Comparison of ENCODE assay signal across 11 mouse cellular contexts in genomic region chr4:41679291-41679690, GRCm38 (mm10). TPM values are rescaled to one million over a fixed set of nuclear protein-coding genes. Genes with fewer than 3 reads are reported as not detected.
DNase-seq lines count a peak whose midpoint lies in the region; ATAC-seq and TF ChIP-seq lines count a peak whose summit lies in the region.
"Had no signal": no experiment of that assay in that cellular context is flagged by ENCODE, and none has a peak within 500 bp of the region (broad histone marks: within the 10 kb centered on the region; RNA-seq: fewer than 3 reads in every experiment).

No protein-coding gene starts in this region.

- DNase-seq in heart, adult 2 months = no peak
- no peak for DNase-seq in lung, adult 18-20 months
- DNase-seq in hindbrain, embryonic 11.5 days (ENCODE audit: low spot score) = no peak
- DNase-seq in spleen, adult 12 weeks (ENCODE audit: low spot score) = no peak
- DNase-seq: right cerebral cortex, postnatal 4 days had no signal

- H3K9me3 ChIP-seq in heart, embryonic 13.5 days = no peaks in the 10 kb centered on the region
- H3K9me3 ChIP-seq in lung, embryonic 16.5 days (ENCODE audit: control insufficient read depth, low read length) = no peaks in the 10 kb centered on the region
- no peaks in the 10 kb centered on the region for H3K9me3 ChIP-seq in hindbrain, embryonic 11.5 days (ENCODE audit: control insufficient read depth, low read length)
- no peaks in the 10 kb centered on the region for H3K9me3 ChIP-seq in stomach, embryonic 15.5 days
- H3K9me3 ChIP-seq: liver, embryonic 15.5 days had no signal

- no peak for TF ChIP-seq POLR2A in heart, adult 2 months (IDR thresholded peaks at IDR 0.05; ENCODE audit: insufficient read depth, low read depth, low read length)

- H3K4me3 ChIP-seq in heart, embryonic 13.5 days = no peak overlapping the region
- H3K4me3 ChIP-seq in heart, adult 2 months = no peak overlapping the region
- H3K4me3 ChIP-seq in lung, embryonic 16.5 days (ENCODE audit: low read length) = no peak overlapping the region
- H3K4me3 ChIP-seq in hindbrain, embryonic 11.5 days (ENCODE audit: low read depth, low read length) = no peak overlapping the region
- H3K4me3 ChIP-seq in stomach, embryonic 15.5 days (replicated peaks) = no peak overlapping the region
- H3K4me3 ChIP-seq: liver, embryonic 15.5 days; myocyte had no signal

- H3K36me3 ChIP-seq in heart, embryonic 13.5 days = no peaks in the 10 kb centered on the region
- no peaks in the 10 kb centered on the region for H3K36me3 ChIP-seq in heart, adult 2 months (ENCODE audit: control insufficient read depth, insufficient read depth, low read length)
- no peaks in the 10 kb centered on the region for H3K36me3 ChIP-seq in lung, embryonic 16.5 days (ENCODE audit: control insufficient read depth, insufficient read depth, low read length)
- peaks cover 4% of the 10 kb centered on the region for H3K36me3 ChIP-seq in hindbrain, embryonic 11.5 days (ENCODE audit: control insufficient read depth, insufficient read depth, low read length)
- H3K36me3 ChIP-seq in stomach, embryonic 15.5 days = no peaks in the 10 kb centered on the region
- H3K36me3 ChIP-seq: liver, embryonic 15.5 days had no signal

- no peaks in the 10 kb centered on the region for H3K79me2 ChIP-seq in heart, adult 2 months (replicated peaks; ENCODE audit: control insufficient read depth, insufficient read depth, low read length)

- no peak overlapping the region for H3K4me2 ChIP-seq in heart, embryonic 13.5 days
- no peak overlapping the region for H3K4me2 ChIP-seq in lung, embryonic 16.5 days (ENCODE audit: low read depth, low read length)
- H3K4me2 ChIP-seq in hindbrain, embryonic 11.5 days (replicated peaks; ENCODE audit: low read depth, low read length) = 0 out of 2 replicates have a peak overlapping the region, but pooled peaks have one; percentile 7
- H3K4me2 ChIP-seq in stomach, embryonic 15.5 days = no peak overlapping the region
- H3K4me2 ChIP-seq: liver, embryonic 15.5 days had no signal

- intact Hi-C loops in heart, adult 2 months (cut with DNase I) = no loop called here

- peaks cover 67% of the 10 kb centered on the region for H3K4me1 ChIP-seq in heart, embryonic 13.5 days
- no peaks in the 10 kb centered on the region for H3K4me1 ChIP-seq in heart, adult 2 months (ENCODE audit: control insufficient read depth, insufficient read depth, low read length)
- H3K4me1 ChIP-seq in lung, embryonic 16.5 days (replicated peaks; ENCODE audit: control insufficient read depth, insufficient read depth, low read length) = peaks cover 38% of the 10 kb centered on the region
- H3K4me1 ChIP-seq in hindbrain, embryonic 11.5 days (replicated peaks; ENCODE audit: control insufficient read depth, insufficient read depth, low read length) = peaks cover 31% of the 10 kb centered on the region
- H3K4me1 ChIP-seq in stomach, embryonic 15.5 days = peaks cover 52% of the 10 kb centered on the region
- H3K4me1 ChIP-seq: liver, embryonic 15.5 days had no signal

- 28% methylated on average over 2 of the region's 2 CpGs for WGBS in heart, embryonic 13.5 days
- whole genome bisulfite sequencing in heart, adult 2 months = 78% methylated on average over 1 of the region's 2 CpGs
- WGBS in lung, embryonic 16.5 days = 57% methylated on average over 1 of the region's 2 CpGs
- 14% methylated on average over 1 of the region's 2 CpGs for WGBS in hindbrain, embryonic 11.5 days
- 30% methylated on average over 2 of the region's 2 CpGs for WGBS in stomach, embryonic 15.5 days

- no peak for ATAC-seq in heart, embryonic 13.5 days (ENCODE audit: extremely low read depth, insufficient number of reproducible peaks, low FRiP score, low TSS enrichment)
- no peak for ATAC-seq in lung, embryonic 16.5 days (ENCODE audit: low read depth)
- ATAC-seq in hindbrain, embryonic 11.5 days (ENCODE audit: low FRiP score) = no peak
- ATAC-seq in stomach, embryonic 15.5 days (ENCODE audit: insufficient read depth, low FRiP score, low read depth) = 0 out of 2 replicates have a peak, but pooled peaks have one; percentile 23

- H3K9ac ChIP-seq in heart, embryonic 13.5 days = peak overlapping the region; percentile 68
- no peak overlapping the region for H3K9ac ChIP-seq in heart, adult 2 months (ENCODE audit: low read depth, low read length)
- H3K9ac ChIP-seq in lung, embryonic 16.5 days (ENCODE audit: low read length) = no peak overlapping the region
- H3K9ac ChIP-seq in hindbrain, embryonic 11.5 days (ENCODE audit: low read depth, low read length) = no peak overlapping the region
- H3K9ac ChIP-seq in stomach, embryonic 15.5 days = no peak overlapping the region
- H3K9ac ChIP-seq: liver, embryonic 15.5 days had no signal

- H3K27ac ChIP-seq in heart, embryonic 13.5 days (replicated peaks) = 0 out of 2 replicates have a peak overlapping the region, but pooled peaks have one; percentile 5
- no peak overlapping the region for H3K27ac ChIP-seq in heart, adult 2 months
- H3K27ac ChIP-seq in lung, embryonic 16.5 days (ENCODE audit: low read length) = 0 out of 2 replicates have a peak overlapping the region, but pooled peaks have one; percentile 13
- peak overlapping the region; percentile 55; the same call in 1 of the 2 replicates for H3K27ac ChIP-seq in hindbrain, embryonic 11.5 days (ENCODE audit: low read depth, low read length)
- peak overlapping the region; percentile 51; the same call in 1 of the 2 replicates for H3K27ac ChIP-seq in stomach, embryonic 15.5 days
- H3K27ac ChIP-seq: liver, embryonic 15.5 days had no signal

- TF ChIP-seq EP300 in heart, adult 2 months (IDR thresholded peaks at IDR 0.05; ENCODE audit: insufficient read depth, low read depth, low read length) = no peak

- peaks cover 31% of the 10 kb centered on the region for H3K27me3 ChIP-seq in heart, embryonic 13.5 days (replicated peaks)
- no peaks in the 10 kb centered on the region for H3K27me3 ChIP-seq in heart, adult 2 months (ENCODE audit: control insufficient read depth, insufficient read depth, low read length)
- peaks cover 2% of the 10 kb centered on the region; the same call in 1 of the 2 replicates for H3K27me3 ChIP-seq in lung, embryonic 16.5 days (ENCODE audit: control insufficient read depth, insufficient read depth, low read depth, low read length)
- no peaks in the 10 kb centered on the region for H3K27me3 ChIP-seq in hindbrain, embryonic 11.5 days (ENCODE audit: control insufficient read depth, insufficient read depth, low read length)
- H3K27me3 ChIP-seq in stomach, embryonic 15.5 days (replicated peaks) = no peaks in the 10 kb centered on the region

- no peak for TF ChIP-seq CTCF in heart, adult 2 months (IDR thresholded peaks at IDR 0.05)

RNA-seq across cellular contexts. Expression of gene Cntfr, which starts 17.6 kb away (rescaled TPM):
- 2.5 and 3.9 TPM in 2 replicates for polyA plus RNA-seq in heart, embryonic 13.5 days (2015; fragmentation: Nextera tagmentation; extraction: Ambion mirVana)
- total RNA-seq in heart, adult 2 months (2021) = 1 to 10 TPM; 4.1 to 5.4 TPM
- 8.5 and 11.4 TPM in 2 replicates for polyA plus RNA-seq in heart, adult 2 months (2012; rRNA removed)
- 6.9 and 8.4 TPM in 2 replicates for polyA plus RNA-seq in lung, embryonic 16.5 days (2015; fragmentation: Nextera tagmentation; extraction: Ambion mirVana)
- polyA plus RNA-seq in hindbrain, embryonic 11.5 days (2014; fragmentation: Nextera tagmentation; extraction: Ambion mirVana) = 27.8 and 29.5 TPM in 2 replicates
- 8.3 and 11.8 TPM in 2 replicates for polyA plus RNA-seq in stomach, embryonic 15.5 days (2015; fragmentation: Nextera tagmentation; extraction: Ambion mirVana)
- total RNA-seq: CH12.LX had no signal

RNA-seq across cellular contexts. Expression of gene Il11ra1, which starts 20.5 kb away (rescaled TPM):
- polyA plus RNA-seq in heart, embryonic 13.5 days (2015; fragmentation: Nextera tagmentation; extraction: Ambion mirVana) = 137 and 146 TPM in 2 replicates
- total RNA-seq in heart, adult 2 months (2021) = 10 to 100 TPM; 88.2 to 99.3 TPM
- 79.9 and 108 TPM in 2 replicates for polyA plus RNA-seq in heart, adult 2 months (2012; rRNA removed)
- 111 and 120 TPM in 2 replicates for polyA plus RNA-seq in lung, embryonic 16.5 days (2015; fragmentation: Nextera tagmentation; extraction: Ambion mirVana)
- 83.7 TPM in 2 replicates for polyA plus RNA-seq in hindbrain, embryonic 11.5 days (2014; fragmentation: Nextera tagmentation; extraction: Ambion mirVana)
- 153 and 157 TPM in 2 replicates for polyA plus RNA-seq in stomach, embryonic 15.5 days (2015; fragmentation: Nextera tagmentation; extraction: Ambion mirVana)

RNA-seq across cellular contexts. Expression of gene Rpp25l, which starts 34.0 kb away (rescaled TPM):
- polyA plus RNA-seq in heart, embryonic 13.5 days (2015; fragmentation: Nextera tagmentation; extraction: Ambion mirVana) = 45.1 and 50.4 TPM in 2 replicates
- total RNA-seq in heart, adult 2 months (2021) = 10 to 100 TPM; 30.1 to 32.3 TPM
- 33.2 and 33.8 TPM in 2 replicates for polyA plus RNA-seq in heart, adult 2 months (2012; rRNA removed)
- polyA plus RNA-seq in lung, embryonic 16.5 days (2015; fragmentation: Nextera tagmentation; extraction: Ambion mirVana) = 80.5 and 85.0 TPM in 2 replicates
- polyA plus RNA-seq in hindbrain, embryonic 11.5 days (2014; fragmentation: Nextera tagmentation; extraction: Ambion mirVana) = 80.0 and 84.1 TPM in 2 replicates
- polyA plus RNA-seq in stomach, embryonic 15.5 days (2015; fragmentation: Nextera tagmentation; extraction: Ambion mirVana) = 59.5 and 61.1 TPM in 2 replicates

RNA-seq across cellular contexts. Expression of gene Enho, which starts 39.2 kb away (rescaled TPM):
- polyA plus RNA-seq in heart, embryonic 13.5 days (2015; fragmentation: Nextera tagmentation; extraction: Ambion mirVana) = 3.9 and 5.6 TPM in 2 replicates
- total RNA-seq in heart, adult 2 months (2021) = 1 to 10 TPM; 8.1 to 8.3 TPM
- 20.4 and 22.3 TPM in 2 replicates for polyA plus RNA-seq in heart, adult 2 months (2012; rRNA removed)
- polyA plus RNA-seq in lung, embryonic 16.5 days (2015; fragmentation: Nextera tagmentation; extraction: Ambion mirVana) = 7.8 and 8.1 TPM in 2 replicates
- 42.4 and 42.7 TPM in 2 replicates for polyA plus RNA-seq in hindbrain, embryonic 11.5 days (2014; fragmentation: Nextera tagmentation; extraction: Ambion mirVana)
- 18.3 and 24.0 TPM in 2 replicates for polyA plus RNA-seq in stomach, embryonic 15.5 days (2015; fragmentation: Nextera tagmentation; extraction: Ambion mirVana)

RNA-seq across cellular contexts. Expression of gene Dctn3, which starts 43.7 kb away (rescaled TPM):
- polyA plus RNA-seq in heart, embryonic 13.5 days (2015; fragmentation: Nextera tagmentation; extraction: Ambion mirVana) = 128 and 139 TPM in 2 replicates
- 10 to 100 TPM; 68.4 to 75.7 TPM for total RNA-seq in heart, adult 2 months (2021)
- polyA plus RNA-seq in heart, adult 2 months (2012; rRNA removed) = 49.1 and 54.3 TPM in 2 replicates
- polyA plus RNA-seq in lung, embryonic 16.5 days (2015; fragmentation: Nextera tagmentation; extraction: Ambion mirVana) = 137 and 156 TPM in 2 replicates
- polyA plus RNA-seq in hindbrain, embryonic 11.5 days (2014; fragmentation: Nextera tagmentation; extraction: Ambion mirVana) = 187 and 192 TPM in 2 replicates
- polyA plus RNA-seq in stomach, embryonic 15.5 days (2015; fragmentation: Nextera tagmentation; extraction: Ambion mirVana) = 124 and 130 TPM in 2 replicates
